Mouse (Mus musculus) liver, adult 2 months (tissue): ENCODE results near the gene Pcsk1n. TPM values are rescaled to one million over a fixed set of nuclear protein-coding genes. Genes with fewer than 3 reads are reported as not detected.

Experiments
- DNase-seq: peaks from one replicate; pipeline ENCODE4 v3.0.0-alpha.2; 2011; ENCODE audit warnings: low read depth, low spot score; ENCODE audit errors: extremely low read depth
- H3K27ac ChIP-seq: fragments of 200-500 bp; replicated peaks from 2 replicates; pipeline ENCODE4 v1.5.1; 2012; ENCODE audit warnings: low read depth, mild to moderate bottlenecking, control low read depth, inconsistent platforms, low read length; ENCODE audit not compliant: insufficient read depth
- H3K27me3 ChIP-seq: fragments of 200-500 bp; 2 replicates; pipeline ENCODE4 v1.6.1; 2012; ENCODE audit warnings: mild to moderate bottlenecking, moderate library complexity, low read length, inconsistent platforms; ENCODE audit not compliant: control insufficient read depth, insufficient read depth
- H3K36me3 ChIP-seq: fragments of 200-500 bp; 2 replicates; pipeline ENCODE4 v1.6.1; 2012; ENCODE audit warnings: low read length, inconsistent platforms; ENCODE audit not compliant: control insufficient read depth, insufficient read depth
- H3K4me1 ChIP-seq: fragments of 200-500 bp; 2 replicates; pipeline ENCODE4 v1.6.1; 2011; ENCODE audit warnings: low read length; ENCODE audit not compliant: control insufficient read depth, insufficient read depth
- H3K4me3 ChIP-seq: fragments of 200-500 bp; 2 replicates; pipeline ENCODE4 v1.5.1; 2011; ENCODE audit warnings: low read depth, mild to moderate bottlenecking, control low read depth, low read length, moderate library complexity; ENCODE audit not compliant: insufficient read depth
- H3K79me2 ChIP-seq: fragments of 200-500 bp; 2 replicates; pipeline ENCODE4 v1.6.1; 2012; ENCODE audit warnings: inconsistent platforms, mild to moderate bottlenecking, low read length, moderate library complexity; ENCODE audit not compliant: control insufficient read depth, insufficient read depth
- H3K9ac ChIP-seq: fragments of 200-500 bp; 2 replicates; pipeline ENCODE4 v1.6.1; 2012; ENCODE audit warnings: low read depth, mild to moderate bottlenecking, control low read depth, inconsistent platforms, low read length
- CTCF ChIP-seq: fragments of 200-500 bp; IDR thresholded peaks from 2 replicates; pipeline ENCODE4 v1.5.1; 2011; ENCODE audit warnings: low read depth, low read length, control low read depth
- POLR2A ChIP-seq: fragments of 200-500 bp; IDR thresholded peaks from 2 replicates; pipeline ENCODE4 v1.6.1; 2011; ENCODE audit warnings: low read length, control low read depth; ENCODE audit not compliant: insufficient read depth; ENCODE audit errors: extremely low read depth
- WGBS: fragments of 180-500 bp; shearing (Covaris S2); methylation state at CpG from one replicate; pipeline ENCODE4 v1.1.7; 2018; 5-methylcytosine and 5-hydroxymethylcytosine counted together
- polyA plus RNA-seq: library from polyadenylated mRNA; depleted of rRNA; stranded (reverse); fragments of >200 nt; gene quantifications from 2 replicates; pipeline ENCODE4 v1.2.3, GENCODE M21; 2012; rRNA removed
- total RNA-seq: library from RNA; depleted of rRNA; stranded (reverse); fragments of >200 nt; gene quantifications from 2 replicates; pipeline ENCODE4 v1.2.3, GENCODE M21; 2014; rRNA removed

Pcsk1n gene
- total and polyA plus RNA-seq, 2 experiments = 0.09 TPM; not detected in 1

DNA sequence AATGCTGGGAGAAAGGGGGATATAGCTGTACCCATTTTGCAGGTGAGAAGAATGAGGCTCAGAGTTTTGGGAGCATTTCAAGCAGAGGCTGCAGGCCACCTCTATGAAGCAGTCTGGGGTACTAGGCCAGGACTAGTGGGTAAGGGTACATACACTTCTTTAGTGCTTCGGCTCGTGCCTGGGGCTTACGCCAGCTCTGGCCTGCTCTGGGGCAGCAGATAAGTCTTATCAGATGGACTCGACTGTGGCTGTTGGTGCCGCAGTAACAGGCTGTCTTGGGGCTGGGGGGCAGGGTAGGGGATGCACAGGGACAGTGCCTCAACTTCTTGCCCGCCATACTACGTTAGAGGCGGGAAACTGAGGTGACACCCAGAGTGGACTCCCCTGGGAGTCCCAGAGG is 48.6 kb downstream of the Pcsk1n start:
- Histone ChIP-seq H3K79me2 (no peaks in the 10 kb centered on the region), H3K27ac (no peak overlapping the region), H3K4me1 (no peaks in the 10 kb centered on the region), H3K9ac (no peak overlapping the region), H3K36me3 (no peaks in the 10 kb centered on the region), H3K4me3 (no peak overlapping the region), H3K27me3 (no peaks in the 10 kb centered on the region)
- DNase-seq = no peak
- TF ChIP-seq POLR2A (no peak), CTCF (no peak)
- 77% methylated on average over 8 of the region's 8 CpGs for WGBS

DNA sequence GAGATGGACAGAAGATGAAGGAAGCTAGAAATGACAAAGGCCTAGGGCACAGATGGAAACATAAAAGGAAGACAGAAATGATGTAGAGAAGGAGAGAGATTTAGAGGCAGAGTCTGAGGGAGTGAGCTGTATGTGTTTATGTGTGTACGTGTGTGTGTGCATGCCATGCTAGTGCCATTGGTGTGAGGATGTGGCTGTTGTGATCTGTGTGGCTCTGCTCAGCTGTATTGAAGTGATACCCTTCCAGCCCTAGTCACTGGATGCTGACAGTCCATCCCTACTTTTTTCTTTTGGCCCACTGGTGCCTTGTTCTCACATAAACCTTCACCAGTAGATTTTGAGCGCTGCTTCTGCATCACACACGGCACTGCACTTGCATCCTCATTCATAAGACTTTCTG is 49.3 kb downstream of the Pcsk1n start:
- DNase-seq = no peak
- WGBS = 92% methylated on average over 3 of the region's 3 CpGs
- no peaks in the 10 kb centered on the region for H3K4me1 ChIP-seq
- no peaks in the 10 kb centered on the region for H3K27me3 ChIP-seq
- H3K79me2 ChIP-seq = no peaks in the 10 kb centered on the region
- H3K27ac ChIP-seq = no peak overlapping the region
- no peak overlapping the region for H3K9ac ChIP-seq
- H3K36me3 ChIP-seq = no peaks in the 10 kb centered on the region
- no peak for TF ChIP-seq POLR2A
- H3K4me3 ChIP-seq = no peak overlapping the region

DNA sequence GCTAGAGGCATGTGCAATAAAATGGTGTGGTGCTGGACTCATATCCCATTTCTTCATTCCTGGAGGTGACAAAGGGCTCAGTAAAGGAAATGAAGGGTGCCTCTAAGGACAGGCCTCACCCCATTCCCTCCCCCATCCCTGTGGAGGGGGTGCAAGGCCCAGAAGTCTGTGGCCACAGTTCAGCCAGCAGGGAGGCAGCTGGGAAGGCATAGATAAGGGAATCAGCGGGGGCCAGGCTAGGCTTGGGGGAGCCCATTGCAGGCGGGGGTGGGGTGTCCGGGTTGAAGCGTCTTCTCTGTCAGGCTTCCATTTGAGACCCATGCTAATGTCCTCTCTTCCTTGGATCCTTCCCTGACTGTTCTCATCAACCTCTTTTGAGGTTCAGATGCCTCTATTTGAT is 51.7 kb downstream of the Pcsk1n start:
- no peaks in the 10 kb centered on the region for H3K27me3 ChIP-seq
- no peak overlapping the region for H3K4me3 ChIP-seq
- WGBS = 64% methylated on average over 4 of the region's 4 CpGs
- no peaks in the 10 kb centered on the region for H3K79me2 ChIP-seq
- H3K4me1 ChIP-seq = no peaks in the 10 kb centered on the region
- TF ChIP-seq POLR2A (no peak), CTCF (no peak)
- no peak overlapping the region for H3K9ac ChIP-seq
- no peak for DNase-seq
- H3K36me3 ChIP-seq = no peaks in the 10 kb centered on the region
- no peak overlapping the region for H3K27ac ChIP-seq

Other genes starting within 250 kb of the Pcsk1n start
- 0.92 and 1.7 TPM in 2 replicates for gene Plp2, start 248.4 kb upstream of the Pcsk1n start, total RNA-seq
- gene Plp2, start 248.4 kb upstream of the Pcsk1n start, polyA plus RNA-seq = 3.7 and 4.0 TPM in 2 replicates
- gene Magix, start 238.6 kb upstream of the Pcsk1n start, total RNA-seq = 20.9 and 21.3 TPM in 2 replicates
- gene Magix, start 238.6 kb upstream of the Pcsk1n start, polyA plus RNA-seq = 33.0 and 36.9 TPM in 2 replicates
- gene Gpkow, start 222.7 kb upstream of the Pcsk1n start, total RNA-seq = 5.0 and 5.5 TPM in 2 replicates
- gene Gpkow, start 222.7 kb upstream of the Pcsk1n start, polyA plus RNA-seq = 4.3 and 5.0 TPM in 2 replicates
- 33.4 and 37.1 TPM in 2 replicates for gene Wdr45, start 205.5 kb upstream of the Pcsk1n start, total RNA-seq
- 39.9 and 48.3 TPM in 2 replicates for gene Wdr45, start 205.5 kb upstream of the Pcsk1n start, polyA plus RNA-seq
- 1.0 TPM in 1 of 2 replicates, not detected in the other for gene Gm45208, start 197.6 kb upstream of the Pcsk1n start, total RNA-seq
- 1.5 and 1.9 TPM in 2 replicates for gene Gm45208, start 197.6 kb upstream of the Pcsk1n start, polyA plus RNA-seq
- 1.1 and 2.8 TPM in 2 replicates for gene Praf2, start 191.4 kb upstream of the Pcsk1n start, total RNA-seq
- 7.7 and 13.9 TPM in 2 replicates for gene Praf2, start 191.4 kb upstream of the Pcsk1n start, polyA plus RNA-seq
- 0.34 and 0.37 TPM in 2 replicates for gene Ccdc120, start 168.9 kb upstream of the Pcsk1n start, total RNA-seq
- gene Ccdc120, start 168.9 kb upstream of the Pcsk1n start, polyA plus RNA-seq = 1.00 and 1.1 TPM in 2 replicates
- 4.7 and 9.4 TPM in 2 replicates for gene Tfe3, start 157.3 kb upstream of the Pcsk1n start, total RNA-seq
- gene Tfe3, start 157.3 kb upstream of the Pcsk1n start, polyA plus RNA-seq = 15.6 and 17.0 TPM in 2 replicates
- 11.5 and 13.5 TPM in 2 replicates for gene Gripap1, start 130.1 kb upstream of the Pcsk1n start, total RNA-seq
- 14.6 and 22.2 TPM in 2 replicates for gene Gripap1, start 130.1 kb upstream of the Pcsk1n start, polyA plus RNA-seq
- gene Kcnd1, start 97.5 kb upstream of the Pcsk1n start, total RNA-seq = not detected in 2 replicates
- gene Kcnd1, start 97.5 kb upstream of the Pcsk1n start, polyA plus RNA-seq = 0.11 TPM in 2 replicates
- gene Otud5, start 78.5 kb upstream of the Pcsk1n start, total RNA-seq = 18.0 and 22.0 TPM in 2 replicates
- gene Otud5, start 78.5 kb upstream of the Pcsk1n start, polyA plus RNA-seq = 14.2 and 17.0 TPM in 2 replicates
- gene Pim2, start 41.6 kb upstream of the Pcsk1n start, total RNA-seq = 0.74 and 1.9 TPM in 2 replicates
- gene Pim2, start 41.6 kb upstream of the Pcsk1n start, polyA plus RNA-seq = 4.7 and 5.4 TPM in 2 replicates
- 10.6 and 11.5 TPM in 2 replicates for gene Slc35a2, start 35.8 kb upstream of the Pcsk1n start, total RNA-seq
- gene Slc35a2, start 35.8 kb upstream of the Pcsk1n start, polyA plus RNA-seq = 34.7 and 42.6 TPM in 2 replicates
- 14.3 and 15.3 TPM in 2 replicates for gene Pqbp1, start 20.6 kb upstream of the Pcsk1n start, total RNA-seq
- 49.1 and 51.2 TPM in 2 replicates for gene Pqbp1, start 20.6 kb upstream of the Pcsk1n start, polyA plus RNA-seq
- 20.7 and 27.5 TPM in 2 replicates for gene Timm17b, start 20.5 kb upstream of the Pcsk1n start, total RNA-seq
- 53.7 and 58.2 TPM in 2 replicates for gene Timm17b, start 20.5 kb upstream of the Pcsk1n start, polyA plus RNA-seq
- gene Gm10491, start 12.0 kb upstream of the Pcsk1n start, total RNA-seq = not detected in 2 replicates
- not detected in 2 replicates for gene Gm10491, start 12.0 kb upstream of the Pcsk1n start, polyA plus RNA-seq
- not detected in 2 replicates for gene Gm10490, start 10.3 kb upstream of the Pcsk1n start, total RNA-seq
- not detected in 2 replicates for gene Gm10490, start 10.3 kb upstream of the Pcsk1n start, polyA plus RNA-seq
- gene Eras, start 8.8 kb downstream of the Pcsk1n start, total RNA-seq = not detected in 2 replicates
- not detected in 2 replicates for gene Eras, start 8.8 kb downstream of the Pcsk1n start, polyA plus RNA-seq
- gene Hdac6, start 28.1 kb downstream of the Pcsk1n start, total RNA-seq = 9.8 and 13.3 TPM in 2 replicates
- gene Hdac6, start 28.1 kb downstream of the Pcsk1n start, polyA plus RNA-seq = 17.5 and 19.8 TPM in 2 replicates
- gene Gata1, start 58.2 kb downstream of the Pcsk1n start, total RNA-seq = 0.09 TPM in 1 of 2 replicates, not detected in the other
- gene Gata1, start 58.2 kb downstream of the Pcsk1n start, polyA plus RNA-seq = 0.06 TPM in 1 of 2 replicates, not detected in the other
- gene Glod5, start 98.7 kb downstream of the Pcsk1n start, total RNA-seq = not detected in 2 replicates
- gene Glod5, start 98.7 kb downstream of the Pcsk1n start, polyA plus RNA-seq = not detected in 2 replicates
- gene Suv39h1, start 154.9 kb downstream of the Pcsk1n start, total RNA-seq = 3.5 and 4.6 TPM in 2 replicates
- gene Suv39h1, start 154.9 kb downstream of the Pcsk1n start, polyA plus RNA-seq = 4.3 and 4.4 TPM in 2 replicates
- gene Was, start 170.7 kb downstream of the Pcsk1n start, total RNA-seq = 1.6 and 2.2 TPM in 2 replicates
- 0.83 and 1.7 TPM in 2 replicates for gene Was, start 170.7 kb downstream of the Pcsk1n start, polyA plus RNA-seq
- gene Wdr13, start 213.1 kb downstream of the Pcsk1n start, total RNA-seq = 16.7 and 18.5 TPM in 2 replicates
- 44.1 and 49.8 TPM in 2 replicates for gene Wdr13, start 213.1 kb downstream of the Pcsk1n start, polyA plus RNA-seq
- 61.7 and 67.0 TPM in 2 replicates for gene Rbm3, start 226.1 kb downstream of the Pcsk1n start, total RNA-seq
- 13.2 and 24.3 TPM in 2 replicates for gene Rbm3, start 226.1 kb downstream of the Pcsk1n start, polyA plus RNA-seq